Mouse (Mus musculus) lung, embryonic 16.5 days (tissue): Measurements from ENCODE around the gene Clec1b. TPM values are rescaled to one million over a fixed set of nuclear protein-coding genes. Genes with fewer than 3 reads are reported as not detected.

Experiments used
- ATAC-seq: fragments of 200-750 bp; cut with Nextera tagmentation; 2 replicates; pipeline ENCODE4 v1.8.0; 2017; ENCODE audit warnings: low read depth, mild to moderate bottlenecking, moderate library complexity
- H3K27ac ChIP-seq: fragments of 300-500 bp; sonication (generic); 2 replicates; pipeline ENCODE4 v1.5.1; 2014; ENCODE audit warnings: mild to moderate bottlenecking, control low read depth, low read length
- H3K27me3 ChIP-seq: fragments of 300-500 bp; sonication (generic); 2 replicates; pipeline ENCODE4 v1.6.1; 2014; ENCODE audit warnings: low read depth, low read length, mixed read lengths; ENCODE audit not compliant: control insufficient read depth, insufficient read depth
- H3K36me3 ChIP-seq: fragments of 300-500 bp; sonication (generic); 2 replicates; pipeline ENCODE4 v1.6.1; 2014; ENCODE audit warnings: low read length; ENCODE audit not compliant: control insufficient read depth, insufficient read depth
- H3K4me1 ChIP-seq: fragments of 300-500 bp; sonication (generic); replicated peaks from 2 replicates; pipeline ENCODE4 v1.6.1; 2014; ENCODE audit warnings: low read length, mixed read lengths; ENCODE audit not compliant: control insufficient read depth, insufficient read depth
- H3K4me2 ChIP-seq: fragments of 300-500 bp; sonication (generic); 2 replicates; pipeline ENCODE4 v1.6.1; 2014; ENCODE audit warnings: low read depth, low read length, control low read depth
- H3K4me3 ChIP-seq: fragments of 300-500 bp; sonication (generic); 2 replicates; pipeline ENCODE4 v1.5.1; 2014; ENCODE audit warnings: mild to moderate bottlenecking, low read length, control low read depth
- H3K9ac ChIP-seq: fragments of 300-500 bp; sonication (generic); 2 replicates; pipeline ENCODE4 v1.6.1; 2014; ENCODE audit warnings: low read length, control low read depth
- H3K9me3 ChIP-seq: fragments of 300-500 bp; sonication (generic); 2 replicates; pipeline ENCODE4 v1.6.1; 2016; ENCODE audit warnings: low read length; ENCODE audit not compliant: control insufficient read depth
- WGBS: fragments of 180-500 bp; shearing (Covaris S2); extraction: QIAGEN DNeasy Blood & Tissue Kit; methylation state at CpG from one replicate; pipeline ENCODE4 v1.1.7; 2014; 5-methylcytosine and 5-hydroxymethylcytosine counted together
- polyA plus RNA-seq: library from polyadenylated mRNA; unstranded; fragments of >200 nt; fragmentation: Nextera tagmentation; extraction: Ambion mirVana; gene quantifications from 2 replicates; pipeline ENCODE4 v1.2.1, GENCODE M21; 2015

The Clec1b gene
- 2.8 and 3.7 TPM in 2 replicates for polyA plus RNA-seq

- Histone ChIP-seq H3K36me3 (no peaks in the 10 kb centered on the region), H3K9ac (no peak within 1 kb of the TSS), H3K4me1 (no peaks in the 10 kb centered on the region; the same call in 1 of the 2 replicates), H3K9me3 (no peaks in the 10 kb centered on the region), H3K27me3 (no peaks in the 10 kb centered on the region), H3K4me2 (no peak within 1 kb of the TSS), H3K27ac (no peak within 1 kb of the TSS), H3K4me3 (no peak within 1 kb of the TSS)
- ATAC-seq, result no peak
- 70% methylated on average over 8 of the region's 8 CpGs for WGBS
These were observed at the start of gene Clec1b for GRCm38 (mm10) chr6:129396997-129397396. Clec1b (plus strand) TSS chr6:129397297.

GRCm38 (mm10) chr6:129349524-129350352, 47.4 kb upstream of the Clec1b start:
- Histone ChIP-seq H3K4me3 (no peak overlapping the region), H3K9ac (no peak overlapping the region), H3K9me3 (peaks cover 9% of the 10 kb centered on the region; the same call in 1 of the 2 replicates), H3K36me3 (no peaks in the 10 kb centered on the region), H3K4me2 (no peak overlapping the region), H3K27me3 (no peaks in the 10 kb centered on the region), H3K4me1 (no peaks in the 10 kb centered on the region), H3K27ac (peak overlapping the region; percentile 44; the same call in 1 of the 2 replicates)
- 52% methylated on average over 4 of the region's 4 CpGs for WGBS
- ATAC-seq, result peak; percentile 70; the same call in 1 of the 2 replicates

GRCm38 (mm10) chr6:129351091-129351490, 46.0 kb upstream of the Clec1b start:
- H3K36me3 ChIP-seq, result no peaks in the 10 kb centered on the region
- no peak for ATAC-seq
- H3K4me2 ChIP-seq, result no peak overlapping the region
- WGBS, result 93% methylated on average over 3 of the region's 3 CpGs
- no peak overlapping the region for H3K4me3 ChIP-seq
- H3K9ac ChIP-seq, result no peak overlapping the region
- H3K27ac ChIP-seq, result no peak overlapping the region
- no peaks in the 10 kb centered on the region for H3K4me1 ChIP-seq
- no peaks in the 10 kb centered on the region for H3K27me3 ChIP-seq
- H3K9me3 ChIP-seq, result peaks cover 9% of the 10 kb centered on the region; the same call in 1 of the 2 replicates

- ATAC-seq, result no peak
- Histone ChIP-seq H3K4me1 (no peaks in the 10 kb centered on the region), H3K9ac (no peak overlapping the region), H3K4me3 (no peak overlapping the region), H3K4me2 (no peak overlapping the region), H3K27me3 (no peaks in the 10 kb centered on the region), H3K9me3 (no peaks in the 10 kb centered on the region), H3K36me3 (no peaks in the 10 kb centered on the region), H3K27ac (no peak overlapping the region)
- WGBS, result 85% methylated on average over 2 of the region's 2 CpGs
These were observed 41.3 kb upstream of the Clec1b start for GRCm38 (mm10) chr6:129355774-129356173.

- no peak for ATAC-seq
- Histone ChIP-seq H3K27me3 (no peaks in the 10 kb centered on the region), H3K4me1 (no peaks in the 10 kb centered on the region), H3K36me3 (no peaks in the 10 kb centered on the region), H3K9me3 (no peaks in the 10 kb centered on the region), H3K4me2 (no peak overlapping the region), H3K27ac (no peak overlapping the region), H3K4me3 (no peak overlapping the region), H3K9ac (no peak overlapping the region)
These were observed 40.7 kb upstream of the Clec1b start for GRCm38 (mm10) chr6:129356430-129356829.

GRCm38 (mm10) chr6:129359515-129359914, 37.6 kb upstream of the Clec1b start:
- no peak for ATAC-seq

GRCm38 (mm10) chr6:129363942-129364341, 33.2 kb upstream of the Clec1b start:
- no peaks in the 10 kb centered on the region for H3K9me3 ChIP-seq
- no peak for ATAC-seq
- H3K4me1 ChIP-seq, result no peaks in the 10 kb centered on the region
- no peaks in the 10 kb centered on the region for H3K36me3 ChIP-seq
- H3K27ac ChIP-seq, result no peak overlapping the region
- no peak overlapping the region for H3K9ac ChIP-seq
- no peak overlapping the region for H3K4me3 ChIP-seq
- H3K4me2 ChIP-seq, result no peak overlapping the region
- H3K27me3 ChIP-seq, result no peaks in the 10 kb centered on the region
- WGBS, result 23% methylated on average over 1 of the region's 1 CpGs

More at GRCm38 (mm10) chr6:129359515-129359914, 37.6 kb upstream of the Clec1b start:
- Histone ChIP-seq H3K4me2 (no peak overlapping the region), H3K27me3 (no peaks in the 10 kb centered on the region), H3K4me3 (no peak overlapping the region), H3K4me1 (no peaks in the 10 kb centered on the region), H3K27ac (no peak overlapping the region), H3K9me3 (no peaks in the 10 kb centered on the region), H3K9ac (no peak overlapping the region), H3K36me3 (no peaks in the 10 kb centered on the region)
- WGBS, result 87% methylated on average over 2 of the region's 2 CpGs

GRCm38 (mm10) chr6:129365959-129366359, 31.1 kb upstream of the Clec1b start:
- Histone ChIP-seq H3K27me3 (no peaks in the 10 kb centered on the region), H3K9ac (no peak overlapping the region), H3K27ac (no peak overlapping the region), H3K4me2 (no peak overlapping the region), H3K9me3 (no peaks in the 10 kb centered on the region), H3K4me3 (no peak overlapping the region), H3K36me3 (no peaks in the 10 kb centered on the region), H3K4me1 (no peaks in the 10 kb centered on the region)
- WGBS, result 12% methylated on average over 6 of the region's 6 CpGs
- peak; percentile 47; the same call in 1 of the 2 replicates for ATAC-seq

GRCm38 (mm10) chr6:129369374-129370132, 27.5 kb upstream of the Clec1b start:
- WGBS, result 59% methylated on average over 7 of the region's 7 CpGs
- H3K36me3 ChIP-seq, result no peaks in the 10 kb centered on the region
- ATAC-seq, result no peak

More at GRCm38 (mm10) chr6:129369374-129370132, 27.5 kb upstream of the Clec1b start:
- H3K27me3 ChIP-seq, result no peaks in the 10 kb centered on the region
- H3K27ac ChIP-seq, result no peak overlapping the region
- H3K4me3 ChIP-seq, result no peak overlapping the region
- no peaks in the 10 kb centered on the region for H3K4me1 ChIP-seq
- no peaks in the 10 kb centered on the region for H3K9me3 ChIP-seq
- no peak overlapping the region for H3K4me2 ChIP-seq
- H3K9ac ChIP-seq, result no peak overlapping the region
